Mouse (Mus musculus): ENCODE results near the gene Tmx2.

DNA sequence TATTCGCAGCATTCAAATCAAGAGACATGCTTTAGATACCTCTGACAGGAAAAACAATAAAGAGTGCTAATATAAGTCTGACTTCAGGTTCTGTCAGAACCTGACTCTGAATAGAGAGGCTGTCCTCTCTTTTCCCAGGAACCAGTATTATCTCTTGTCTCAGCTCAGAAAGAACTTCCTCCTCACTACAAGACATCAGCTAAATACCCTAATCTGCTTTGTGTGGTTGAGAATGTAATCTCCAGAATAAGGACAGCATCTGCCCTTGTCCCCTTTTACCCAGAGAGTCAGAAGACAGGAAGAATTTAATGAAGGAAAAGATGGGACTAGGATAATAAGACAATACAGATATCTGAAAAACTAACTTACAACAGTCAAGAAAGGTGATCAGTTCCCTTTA lies 24.6 kb upstream of the Tmx2 start:
- no peak for TF ChIP-seq CTCF (IDR thresholded peaks at IDR 0.05; ENCODE audit: borderline replicate concordance, insufficient read depth, low read depth, low read length)
- no peak for TF ChIP-seq POLR2A (IDR thresholded peaks at IDR 0.05; ENCODE audit: borderline replicate concordance, insufficient read depth, low read length)

Measured in cerebellum, adult 2 months (tissue).